Mouse (Mus musculus): ENCODE measurements around the gene Slc26a5. TPM values are rescaled to one million over a fixed set of nuclear protein-coding genes. Genes with fewer than 3 reads are reported as not detected.

Slc26a5 gene
- not detected in 2 replicates for polyA plus RNA-seq (2012; rRNA removed)

GRCm38 (mm10) chr5:21865346-21866107 is at the start of gene Slc26a5:
Gene Slc26a5, minus strand, starts transcription at chr5:21865604.

GRCm38 (mm10) chr5:21785053-21785452 is 80.4 kb downstream of the Slc26a5 start, which contains the start of the genes Dnajc2 and Psmc2:
Gene Dnajc2, minus strand, starts transcription at chr5:21785251.
Gene Psmc2, plus strand, starts transcription at chr5:21785283.

Other genes with a start within 250 kb of the Slc26a5 start
- gene Fbxl13, start 220.0 kb downstream of the Slc26a5 start, polyA plus RNA-seq (2012; rRNA removed) = 1.0 and 1.7 TPM in 2 replicates
- 57.2 and 418 TPM in 2 replicates for gene Armc10, start 219.8 kb downstream of the Slc26a5 start, polyA plus RNA-seq (2012; rRNA removed)
- 8.1 and 8.5 TPM in 2 replicates for gene Napepld, start 164.2 kb downstream of the Slc26a5 start, polyA plus RNA-seq (2012; rRNA removed)
- gene Pmpcb, start 128.5 kb downstream of the Slc26a5 start, polyA plus RNA-seq (2012; rRNA removed) = 30.2 and 32.3 TPM in 2 replicates
- gene Dnajc2, start 80.4 kb downstream of the Slc26a5 start, polyA plus RNA-seq (2012; rRNA removed) = 11.6 and 37.2 TPM in 2 replicates
- 15.8 and 18.2 TPM in 2 replicates for gene Psmc2, start 80.3 kb downstream of the Slc26a5 start, polyA plus RNA-seq (2012; rRNA removed)